Mouse (Mus musculus) activated CD4-positive, CD25-positive, alpha-beta regulatory T cell, adult 4 months (primary cell): Measurements from ENCODE around the gene Spaar. TPM values are rescaled to one million over a fixed set of nuclear protein-coding genes. Genes with fewer than 3 reads are reported as not detected.

Experiments used
- ATAC-seq: one replicate; pipeline ENCODE4 v1.8.0; 2017
- polyA plus RNA-seq, 2 experiments: library from polyadenylated mRNA; unstranded; fragments of 100-300 nt; shearing (Covaris generic); gene quantifications; one replicate each; pipeline ENCODE4 v1.2.1; 2017

The Spaar gene
- polyA plus RNA-seq = under 1 TPM in 1 of 2 experiments, not detected in 1; 0.15 TPM

- no peak for ATAC-seq
These were observed at the start of gene Spaar for GRCm38 (mm10) chr4:43729794-43730550. Spaar (plus strand) TSS chr4:43730034.

- no peak for ATAC-seq
These were observed 39.8 kb upstream of the Spaar start for GRCm38 (mm10) chr4:43690021-43690420.

GRCm38 (mm10) chr4:43691026-43691425 lies 38.8 kb upstream of the Spaar start:
- ATAC-seq = no peak

- no peak for ATAC-seq
These were observed 36.0 kb upstream of the Spaar start for GRCm38 (mm10) chr4:43693806-43694241.

- ATAC-seq = no peak
These were observed 35.2 kb upstream of the Spaar start for GRCm38 (mm10) chr4:43694439-43695248.

- no peak for ATAC-seq
These were observed 34.6 kb upstream of the Spaar start for GRCm38 (mm10) chr4:43695249-43695671.

- ATAC-seq = no peak
These were observed 33.3 kb upstream of the Spaar start for GRCm38 (mm10) chr4:43696561-43696960.

GRCm38 (mm10) chr4:43700707-43701106 lies 29.1 kb upstream of the Spaar start, which contains the start of gene Olfr70:
Olfr70 (minus strand) TSS chr4:43700807.
- ATAC-seq = no peak

GRCm38 (mm10) chr4:43703439-43703838 lies 26.4 kb upstream of the Spaar start:
- ATAC-seq = no peak

- no peak for ATAC-seq
These were observed 26.0 kb upstream of the Spaar start for GRCm38 (mm10) chr4:43703851-43704250.

- no peak for ATAC-seq
These were observed 23.8 kb upstream of the Spaar start for GRCm38 (mm10) chr4:43705991-43706390.

- ATAC-seq = no peak
These were observed 20.0 kb upstream of the Spaar start, which contains the start of gene Olfr71 for GRCm38 (mm10) chr4:43709869-43710268. Olfr71 (minus strand) TSS chr4:43710255.

- no peak for ATAC-seq
These were observed 18.0 kb upstream of the Spaar start for GRCm38 (mm10) chr4:43711821-43712220.

- no peak for ATAC-seq
These were observed 16.1 kb upstream of the Spaar start for GRCm38 (mm10) chr4:43713652-43714219.

- no peak for ATAC-seq
These were observed 9.2 kb upstream of the Spaar start for GRCm38 (mm10) chr4:43720491-43721228.

GRCm38 (mm10) chr4:43722191-43722590 lies 7.6 kb upstream of the Spaar start:
- no peak for ATAC-seq

GRCm38 (mm10) chr4:43724764-43725163 lies 5.1 kb upstream of the Spaar start:
- ATAC-seq = no peak

- no peak for ATAC-seq
These were observed 3.4 kb upstream of the Spaar start for GRCm38 (mm10) chr4:43726228-43726993.

- no peak for ATAC-seq
These were observed 2.8 kb upstream of the Spaar start, which contains the start of gene Hrct1 for GRCm38 (mm10) chr4:43726995-43727394. Hrct1 (plus strand) TSS chr4:43727188.

- no peak for ATAC-seq
These were observed 1.9 kb upstream of the Spaar start for GRCm38 (mm10) chr4:43727718-43728575.

GRCm38 (mm10) chr4:43728576-43728954 lies 1.3 kb upstream of the Spaar start:
- ATAC-seq = no peak
